Mouse (Mus musculus): ENCODE measurements around the gene Pmf1.

Pmf1 gene

DNA sequence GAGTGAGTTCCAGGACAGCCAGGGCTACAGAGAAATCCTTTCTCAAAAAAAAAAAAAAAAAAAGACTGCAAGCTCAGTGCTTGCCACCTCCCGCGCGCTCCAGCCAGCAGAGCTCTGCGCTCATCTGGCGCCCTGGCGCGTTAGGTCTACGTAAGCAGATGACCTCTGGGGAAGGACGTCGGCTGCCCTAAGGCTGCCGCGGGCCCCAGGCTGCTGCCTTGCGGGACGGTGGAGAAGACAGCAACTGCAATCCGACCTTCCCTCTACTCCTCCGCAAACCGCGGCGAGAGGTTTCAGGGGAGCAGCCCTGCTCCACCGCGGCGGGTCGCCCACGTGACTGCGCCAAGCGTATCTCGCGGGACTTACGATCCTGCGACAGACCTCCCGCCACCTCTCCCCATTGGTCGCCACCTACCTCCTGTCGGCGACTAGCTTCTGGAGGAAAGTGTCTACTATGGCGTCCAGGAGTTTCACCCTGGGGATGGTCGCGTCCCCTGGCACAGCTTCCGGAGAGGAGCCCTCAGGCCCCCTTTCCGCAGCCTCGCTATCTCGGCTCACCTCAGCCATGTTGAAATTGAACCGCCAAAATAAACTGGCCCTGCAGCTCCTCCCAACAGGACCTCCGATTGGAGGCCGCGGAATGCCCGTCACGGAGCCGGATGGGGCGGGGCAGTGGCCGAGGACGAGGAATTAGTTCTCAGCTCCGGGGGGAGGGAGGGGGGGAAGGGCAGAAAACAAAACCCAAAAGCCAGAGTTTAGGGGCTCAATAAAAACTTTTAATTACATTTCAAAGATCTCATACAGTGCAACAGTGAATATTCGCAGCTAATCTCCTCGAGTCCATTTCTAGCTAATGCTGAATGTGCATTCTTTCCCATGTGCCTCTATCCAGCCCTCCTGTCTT lies at the start of gene Pmf1:
Gene Pmf1 (minus strand): TSS at position 591 of the 904 bp plus-strand sequence.
- DNase-seq (ENCODE audit: extremely low spot score): peak; percentile 96

DNA sequence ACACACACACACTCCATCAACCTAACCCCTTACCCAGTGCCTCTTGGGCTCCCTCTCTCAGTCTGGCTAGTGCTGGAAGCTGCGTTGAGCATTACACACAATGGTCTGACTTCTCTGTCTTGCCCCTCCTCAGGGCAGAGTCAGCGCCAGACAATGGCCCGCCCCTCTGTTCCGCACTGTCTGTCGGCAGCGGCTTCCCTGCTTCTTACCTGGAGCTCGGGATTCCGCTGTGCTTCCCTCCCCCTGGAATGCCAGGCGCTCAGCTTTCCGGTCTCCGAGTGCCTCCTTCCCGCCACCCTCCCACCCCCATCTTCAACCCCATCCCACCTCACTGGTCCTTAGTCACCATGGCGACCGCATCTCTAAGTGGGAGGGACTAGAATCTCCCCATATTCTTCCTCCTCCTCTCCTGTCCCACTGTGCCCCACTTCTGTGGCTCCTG lies 48.7 kb upstream of the Pmf1 start:
- peak; percentile 39 for DNase-seq (ENCODE audit: extremely low spot score)

DNA sequence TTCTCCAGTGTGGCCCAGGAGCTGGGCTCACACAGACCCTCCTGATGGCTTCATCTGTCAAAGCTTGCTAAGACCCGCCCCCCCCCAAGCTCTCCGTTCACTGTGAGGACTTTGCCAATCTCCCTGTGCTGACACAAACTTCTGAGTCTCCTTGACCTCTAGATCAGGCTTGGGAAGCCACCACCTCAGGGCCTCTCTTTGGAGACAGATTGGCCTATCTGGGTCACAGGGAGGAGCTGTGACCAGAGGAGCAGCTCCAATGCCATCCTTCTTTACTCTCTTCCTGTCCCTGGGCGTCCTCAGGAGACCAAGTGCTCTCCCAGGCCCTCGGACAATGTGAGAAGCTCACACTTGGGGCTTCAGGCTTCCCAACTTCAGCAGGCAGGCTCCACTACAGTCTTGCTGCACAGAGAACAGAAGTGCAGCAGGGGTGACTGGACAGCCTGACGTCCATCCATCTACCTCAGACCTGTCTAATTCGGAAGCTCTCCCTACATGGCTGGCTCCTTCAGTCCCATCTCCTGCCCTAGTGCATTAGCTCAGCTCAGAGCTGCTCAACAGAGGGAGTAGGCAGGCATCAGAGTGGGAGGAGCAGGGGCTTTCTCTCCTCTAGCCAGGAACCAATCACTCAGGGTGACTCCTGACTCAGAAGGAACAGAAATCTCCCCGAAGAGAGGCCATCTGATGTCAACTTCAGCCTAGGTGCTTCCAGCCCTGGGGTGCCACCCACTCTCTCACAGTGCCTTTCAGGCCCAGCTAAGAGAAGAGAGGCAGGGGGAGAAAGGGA lies 46.8 kb upstream of the Pmf1 start:
- DNase-seq (ENCODE audit: extremely low spot score): no peak

DNA sequence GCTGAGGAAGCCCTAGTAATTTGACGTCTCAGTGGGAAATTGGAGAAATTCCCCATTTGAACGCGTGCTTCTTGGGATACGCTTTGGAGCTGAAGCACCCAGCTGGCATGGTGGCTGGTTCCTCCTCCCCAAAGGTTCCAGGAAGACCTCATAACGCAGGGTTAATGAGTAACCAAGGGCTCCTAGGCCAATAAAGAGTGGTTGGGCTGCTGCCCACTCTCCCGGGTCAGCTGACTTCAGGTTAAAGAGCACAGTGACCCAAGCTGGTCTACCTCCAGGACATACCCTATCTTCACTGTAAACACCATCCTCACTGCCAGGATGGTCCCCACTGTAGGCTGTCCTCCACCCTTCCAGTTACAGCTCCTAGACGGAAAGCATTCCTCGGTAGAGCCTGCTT lies 46.2 kb upstream of the Pmf1 start:
- no peak for DNase-seq (ENCODE audit: extremely low spot score)

DNA sequence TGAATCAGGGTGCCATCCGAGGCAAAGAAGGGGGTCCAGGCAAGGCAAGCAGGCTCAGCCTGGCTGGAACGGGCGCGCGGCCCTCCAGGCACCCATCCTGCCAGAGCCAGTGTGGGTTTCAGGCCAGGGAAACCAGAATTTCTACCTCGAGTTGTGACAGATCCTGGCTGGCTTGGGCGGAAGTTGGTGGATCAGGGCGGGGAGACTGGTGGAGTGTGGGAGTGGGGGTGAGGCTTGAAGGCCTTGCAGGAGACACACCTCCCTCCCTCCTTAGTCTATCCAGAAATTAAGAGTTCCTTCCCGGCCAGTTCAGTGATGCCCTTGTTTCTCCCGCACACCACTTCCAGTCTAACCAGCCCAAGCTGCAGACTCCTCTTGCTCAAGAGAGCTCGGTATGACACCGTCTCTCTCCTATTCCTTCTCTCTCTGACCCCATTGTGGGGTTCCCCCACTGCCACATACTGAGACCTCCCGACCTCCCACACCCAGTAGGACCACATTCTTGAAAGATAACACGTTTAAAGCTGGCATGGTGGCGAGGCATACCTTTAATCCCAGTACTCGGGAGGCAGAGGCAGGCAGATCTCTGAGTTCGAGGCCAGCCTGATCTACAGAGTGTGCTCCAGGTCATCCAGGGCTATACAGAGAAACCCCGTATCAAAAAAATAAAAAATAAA lies 45.6 kb upstream of the Pmf1 start:
- no peak for DNase-seq (ENCODE audit: extremely low spot score)

DNA sequence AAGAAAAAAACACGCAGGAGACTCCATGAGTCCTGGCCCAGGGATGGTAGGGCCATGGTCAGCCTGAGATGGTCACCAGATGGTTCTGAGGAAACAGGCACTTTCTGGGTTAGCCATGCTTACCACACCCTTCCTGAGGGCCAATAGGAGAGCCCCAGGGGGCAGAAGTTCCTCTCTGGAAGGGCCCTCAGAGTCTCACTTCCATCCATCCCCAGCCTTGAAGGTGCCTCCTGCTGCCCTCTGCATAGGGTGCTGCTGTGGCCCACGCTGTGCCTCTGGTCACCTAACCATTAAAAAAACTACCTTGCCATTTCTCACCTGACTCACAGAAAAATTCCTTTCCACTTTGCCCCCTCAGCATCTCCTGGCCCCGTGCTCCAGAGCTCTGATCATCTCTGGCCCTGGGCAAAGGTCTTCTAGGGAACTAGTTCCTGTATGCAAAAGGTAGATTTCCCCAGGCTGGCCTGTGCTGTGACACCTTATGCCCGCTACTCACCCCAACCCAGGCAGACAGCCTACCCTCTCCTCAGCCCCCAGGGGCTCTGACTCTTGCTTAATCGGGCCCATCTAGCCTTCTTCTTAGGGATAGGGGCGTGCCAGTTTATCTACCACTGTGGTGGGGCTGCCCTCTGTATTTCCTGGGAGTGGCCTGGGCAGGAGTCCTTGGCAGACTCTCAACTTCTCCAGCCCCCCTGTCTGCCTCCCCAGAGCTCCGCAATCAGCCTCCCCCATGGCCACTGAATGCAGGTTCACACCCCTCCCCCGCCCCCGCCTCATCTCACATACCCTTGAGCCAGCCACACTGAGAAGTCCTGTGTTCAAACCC lies 44.8 kb upstream of the Pmf1 start:
- DNase-seq (ENCODE audit: extremely low spot score): no peak

DNA sequence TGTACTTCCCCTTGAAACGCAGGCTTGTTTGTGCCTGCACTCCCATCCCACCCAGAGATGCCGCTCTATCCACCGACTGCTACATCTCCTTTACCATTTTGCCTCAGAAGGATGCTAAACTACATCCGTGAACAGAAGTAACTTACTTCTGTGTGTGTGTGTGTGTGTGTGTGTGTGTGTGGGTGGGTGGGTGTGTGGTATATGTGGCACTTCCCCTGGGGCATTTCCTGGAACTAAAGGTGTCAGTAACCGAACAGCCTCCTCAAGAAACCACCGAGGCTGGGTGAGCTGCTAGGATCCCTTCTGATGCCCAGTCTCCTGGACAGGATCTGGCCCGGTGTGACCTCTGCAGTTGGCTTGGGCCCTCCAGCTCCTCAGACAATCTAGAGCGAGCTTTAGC lies 43.9 kb upstream of the Pmf1 start:
- no peak for DNase-seq (ENCODE audit: extremely low spot score)

DNA sequence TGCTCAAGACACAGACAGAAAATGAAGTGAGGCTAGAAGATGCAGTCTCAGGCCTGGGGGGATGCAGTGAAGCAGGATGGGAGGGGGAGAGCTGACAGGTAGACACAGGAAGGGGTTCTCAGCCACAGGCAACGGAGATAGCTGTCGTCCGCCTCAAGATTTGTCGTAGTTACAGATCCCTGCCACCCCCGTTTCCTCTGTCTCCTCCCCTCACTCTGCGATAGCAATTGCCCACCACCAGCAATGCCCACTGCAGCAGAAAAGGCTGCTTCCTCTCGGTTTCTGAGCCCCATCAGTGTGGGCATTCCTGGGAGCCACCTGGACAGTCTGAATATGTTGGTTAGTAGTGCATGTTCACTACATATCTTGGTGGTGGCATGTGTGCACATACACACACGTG lies 43.2 kb upstream of the Pmf1 start:
- DNase-seq (ENCODE audit: extremely low spot score): no peak

DNA sequence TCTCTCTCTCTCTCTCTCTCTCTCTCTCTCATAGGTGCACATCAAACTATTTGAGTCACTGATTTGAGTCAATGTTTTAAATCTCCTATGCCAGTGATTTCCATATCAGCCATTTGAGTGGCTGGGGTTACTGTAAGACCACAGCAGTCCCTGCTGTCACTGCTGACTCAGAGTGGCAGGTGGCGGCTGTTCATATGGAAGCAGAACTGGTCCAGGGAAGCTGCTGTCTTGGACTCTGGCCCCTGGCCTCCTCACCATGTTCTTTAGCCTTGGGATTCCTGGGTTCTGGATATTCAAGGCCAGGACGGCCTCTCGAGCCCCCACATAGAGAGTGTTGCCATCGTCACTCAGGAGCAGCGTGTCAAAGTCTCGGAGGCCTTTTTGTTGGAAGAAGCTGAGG lies 42.6 kb upstream of the Pmf1 start:
- DNase-seq (ENCODE audit: extremely low spot score): no peak

DNA sequence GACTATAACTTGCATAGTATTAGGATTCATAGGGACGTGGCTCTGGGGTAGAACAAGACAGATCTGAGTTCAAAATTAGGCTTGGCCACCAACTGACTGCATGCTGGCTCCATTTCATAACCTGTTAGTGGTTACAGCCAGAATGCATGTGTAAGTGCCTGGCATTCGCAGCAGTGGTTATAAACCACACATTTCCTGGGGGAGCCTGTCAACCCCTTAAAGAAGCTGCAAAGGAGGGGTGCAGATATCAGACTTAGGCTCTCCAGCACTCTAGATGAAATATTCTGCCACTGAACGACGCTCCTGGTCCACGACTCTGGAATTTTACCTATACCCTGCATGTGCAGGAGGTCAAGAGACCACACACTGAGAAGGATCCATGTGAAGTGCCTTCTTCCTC lies 42.1 kb upstream of the Pmf1 start:
- DNase-seq (ENCODE audit: extremely low spot score): no peak

DNA sequence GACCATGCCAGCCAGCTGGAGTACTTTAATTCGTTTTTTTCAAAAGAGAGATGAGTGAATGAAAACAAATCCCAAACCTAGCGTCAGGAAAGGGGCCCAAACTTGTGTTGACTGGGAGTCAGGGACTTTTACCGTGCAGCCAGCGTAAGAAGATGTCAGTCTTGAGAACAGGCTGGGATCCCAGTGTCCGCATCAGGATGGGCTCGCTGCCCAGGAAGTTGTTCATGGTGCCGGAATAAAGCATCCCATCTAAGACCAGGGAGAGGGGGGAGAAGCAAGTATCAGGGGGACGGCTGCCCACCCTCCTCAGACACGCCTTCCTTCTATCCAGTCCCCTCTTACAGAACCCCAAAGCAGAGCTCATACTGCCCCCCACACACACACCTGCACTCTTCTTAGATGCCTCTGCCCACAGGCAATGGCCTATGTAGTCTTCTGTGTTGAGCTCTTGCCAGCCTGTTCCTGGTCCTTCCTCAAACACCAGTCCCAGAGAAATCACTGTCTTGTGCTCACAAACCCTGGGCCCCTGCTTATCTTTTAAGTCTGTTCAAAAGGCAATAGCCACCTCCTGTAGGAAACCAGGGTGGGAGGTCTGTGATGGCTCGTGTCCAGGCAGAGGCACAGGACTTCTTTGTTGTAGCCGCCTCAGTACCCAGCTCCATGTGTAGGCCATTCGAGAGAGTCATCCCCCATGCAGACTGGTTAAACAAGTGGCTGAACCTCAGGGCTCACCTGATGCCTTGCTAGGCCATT lies 40.4 kb upstream of the Pmf1 start:
- DNase-seq (ENCODE audit: extremely low spot score): no peak

DNA sequence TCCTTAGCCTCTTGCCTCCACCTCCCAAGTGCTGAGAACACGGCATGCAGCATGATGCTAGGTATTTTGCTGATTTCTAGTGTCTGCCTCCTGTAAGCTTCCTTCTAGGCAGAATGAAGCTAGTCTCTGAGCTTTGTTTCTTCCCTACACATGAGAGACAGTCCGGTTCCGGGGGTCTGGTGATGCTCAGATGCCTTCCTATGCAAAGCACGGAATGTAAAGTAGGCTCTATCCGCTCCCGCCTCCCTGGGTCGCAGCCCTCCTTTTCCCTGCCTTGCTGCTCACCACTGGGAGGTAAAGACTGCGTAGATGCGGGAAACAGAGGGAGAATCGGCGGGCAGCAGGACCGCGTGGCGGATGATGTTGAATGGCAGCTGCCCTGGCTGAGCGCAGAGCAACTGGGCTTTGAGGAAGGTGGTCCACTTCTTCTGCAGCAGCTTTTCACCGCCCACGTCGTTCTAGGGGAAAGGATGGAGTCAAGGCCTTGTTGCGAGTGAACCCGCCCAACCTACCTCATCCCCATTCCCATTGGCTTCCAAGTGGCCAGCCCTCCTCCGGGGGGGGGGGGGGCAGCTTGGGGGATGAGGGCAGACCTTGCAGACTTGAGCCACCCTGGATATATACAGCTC lies 39.4 kb upstream of the Pmf1 start:
- DNase-seq (ENCODE audit: extremely low spot score): peak; percentile 73

DNA sequence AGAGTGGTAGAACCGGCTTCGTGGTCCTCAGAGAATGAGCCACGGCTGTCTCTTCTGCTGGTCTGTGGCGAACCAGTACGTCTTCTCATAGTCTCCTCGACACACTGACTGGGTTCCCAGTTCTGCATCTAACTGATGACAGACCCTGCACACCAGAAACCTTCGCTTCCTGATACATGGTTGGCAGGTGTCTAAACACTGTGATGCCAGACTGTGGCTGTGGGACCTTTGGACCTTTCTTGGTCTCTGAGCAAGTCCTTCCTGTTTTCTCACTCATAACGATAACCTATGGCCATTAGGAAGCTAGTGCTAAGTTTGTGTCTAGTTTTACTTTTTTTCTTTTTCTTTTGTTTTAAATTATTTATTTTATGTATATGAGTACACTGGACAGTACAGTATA lies 38.3 kb upstream of the Pmf1 start:
- no peak for DNase-seq (ENCODE audit: extremely low spot score)

DNA sequence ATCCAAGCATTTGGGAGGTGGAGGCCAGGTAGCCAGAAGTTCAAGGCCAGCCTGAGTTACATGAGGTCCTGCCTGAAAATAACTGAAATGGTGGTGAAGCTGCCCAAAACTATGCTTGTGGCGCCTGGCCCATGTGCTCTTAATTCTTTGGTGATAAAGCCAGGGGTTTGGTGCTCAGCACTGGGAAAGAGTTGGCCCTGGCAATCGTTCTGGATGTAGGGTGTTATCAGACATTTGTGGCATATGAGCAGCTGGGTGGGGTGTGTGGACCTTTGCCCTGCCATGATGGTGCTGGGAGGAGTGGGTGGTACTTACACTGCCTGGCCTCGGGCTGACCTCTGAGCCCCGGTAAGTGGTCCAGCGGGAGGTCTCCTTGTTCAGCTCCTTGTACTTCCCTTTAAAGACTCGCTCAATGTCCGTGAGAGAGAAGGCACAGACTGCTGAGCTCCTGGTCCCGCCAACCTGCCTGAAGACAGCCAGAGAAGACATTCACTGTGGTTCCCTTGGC lies 37.6 kb upstream of the Pmf1 start:
- DNase-seq (ENCODE audit: extremely low spot score): no peak

DNA sequence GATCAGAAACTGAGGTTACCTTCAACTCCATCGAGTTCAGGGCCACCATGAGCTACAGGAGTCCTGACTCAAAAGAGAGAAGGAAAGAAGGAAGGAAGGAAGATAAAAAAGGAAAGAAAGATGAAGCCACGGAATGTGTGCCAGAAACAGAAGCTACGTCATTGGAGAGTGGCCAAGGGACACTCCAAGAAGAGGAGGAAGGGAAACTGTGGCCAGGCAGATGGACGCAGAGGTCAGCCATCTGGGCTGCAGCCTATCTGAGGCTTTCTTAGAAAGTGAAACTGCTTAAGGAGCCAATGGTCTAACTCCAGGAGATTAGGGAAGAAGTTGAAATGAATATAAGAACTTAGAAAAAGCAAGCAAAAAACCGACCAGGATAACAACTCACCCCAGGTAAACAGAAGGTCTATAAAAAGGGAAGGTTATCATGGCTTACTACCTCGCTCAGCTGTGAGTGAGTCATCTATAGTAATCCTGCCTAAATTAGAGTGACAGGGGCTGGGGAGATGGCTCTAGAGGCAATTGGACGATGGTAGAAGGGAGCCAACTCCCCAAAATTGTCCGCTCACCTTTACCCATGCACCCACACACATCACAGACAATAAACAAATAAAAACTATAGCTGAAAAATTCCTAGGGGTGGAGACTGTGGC lies 36.5 kb upstream of the Pmf1 start:
- DNase-seq (ENCODE audit: extremely low spot score): no peak

DNA sequence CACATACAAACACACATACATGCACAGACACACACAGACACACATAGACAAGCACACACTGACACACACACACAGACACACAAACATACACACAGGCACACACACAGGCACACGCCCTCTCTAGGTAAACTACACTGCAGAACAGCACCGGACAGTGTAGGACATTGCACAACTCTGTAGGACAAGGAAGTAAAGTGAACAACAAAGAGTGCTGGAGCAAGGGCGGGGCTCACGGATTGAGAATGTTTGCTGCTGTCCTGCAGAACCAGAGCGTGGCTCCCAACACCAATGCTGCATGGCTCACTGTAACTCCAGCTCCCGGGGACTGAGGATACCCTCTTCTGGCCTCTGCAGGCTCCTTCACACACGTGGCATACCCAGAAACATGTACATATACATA lies 32.8 kb upstream of the Pmf1 start:
- DNase-seq (ENCODE audit: extremely low spot score): no peak

DNA sequence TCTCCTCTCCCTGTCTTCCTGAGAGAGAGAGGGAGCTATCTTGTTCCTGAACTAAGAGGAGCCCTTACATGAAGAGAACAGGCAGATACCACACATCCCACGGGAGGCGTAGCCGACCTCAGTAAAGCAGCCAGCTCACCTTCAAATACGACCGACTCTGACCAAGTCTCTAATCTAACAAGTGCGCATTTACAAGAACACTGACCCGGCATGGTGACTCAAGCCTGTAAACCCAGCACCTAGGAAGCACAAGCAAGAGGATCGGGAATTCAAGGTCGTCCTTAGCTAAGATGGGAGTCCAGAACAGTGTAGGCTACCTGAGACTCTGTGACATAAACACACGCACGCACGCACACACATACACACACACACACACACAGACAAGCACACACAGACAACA lies 32.4 kb upstream of the Pmf1 start:
- DNase-seq (ENCODE audit: extremely low spot score): no peak

DNA sequence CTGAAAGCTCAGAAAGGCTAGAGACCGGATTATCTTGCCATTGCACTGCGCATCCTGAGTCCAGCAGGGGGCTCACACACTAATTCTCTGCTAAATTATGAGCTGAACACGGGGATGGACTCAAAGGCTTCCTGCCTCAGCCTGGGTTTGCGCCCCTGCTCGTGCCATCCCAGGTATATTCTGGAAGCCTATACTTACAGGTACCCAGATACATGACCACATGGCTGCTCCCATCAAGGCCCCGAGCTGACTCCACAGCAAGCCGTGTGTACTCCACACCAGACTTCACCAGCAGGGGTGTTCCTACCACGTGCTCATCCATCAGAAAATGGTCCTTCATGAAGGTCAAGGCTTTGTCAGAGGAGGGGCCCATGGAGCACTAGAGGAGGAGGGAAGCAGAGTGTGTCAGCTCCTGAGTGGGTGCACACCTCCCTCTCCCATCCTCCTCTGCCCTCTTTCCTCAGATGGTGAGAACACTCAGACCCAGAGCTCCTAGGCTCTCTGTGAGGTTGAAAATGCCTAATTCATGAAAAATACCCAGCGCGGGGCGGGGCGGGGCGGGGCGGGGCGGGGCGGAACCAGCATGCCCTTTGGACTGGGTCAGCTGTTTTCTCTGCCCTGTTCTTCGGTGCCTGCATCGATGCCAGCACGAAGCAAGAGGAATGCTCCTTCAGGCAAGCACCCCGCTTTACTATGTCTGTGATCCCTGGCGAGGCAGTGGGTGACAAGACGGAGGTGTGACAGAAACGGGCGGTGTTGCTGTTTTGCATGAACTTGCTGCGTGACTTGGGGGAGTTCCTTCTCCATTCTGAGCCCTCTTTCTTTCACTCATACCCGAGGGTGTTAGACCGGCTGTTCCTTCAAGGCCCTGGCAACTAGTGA lies 30.6 kb upstream of the Pmf1 start:
- DNase-seq (ENCODE audit: extremely low spot score): peak; percentile 52

DNA sequence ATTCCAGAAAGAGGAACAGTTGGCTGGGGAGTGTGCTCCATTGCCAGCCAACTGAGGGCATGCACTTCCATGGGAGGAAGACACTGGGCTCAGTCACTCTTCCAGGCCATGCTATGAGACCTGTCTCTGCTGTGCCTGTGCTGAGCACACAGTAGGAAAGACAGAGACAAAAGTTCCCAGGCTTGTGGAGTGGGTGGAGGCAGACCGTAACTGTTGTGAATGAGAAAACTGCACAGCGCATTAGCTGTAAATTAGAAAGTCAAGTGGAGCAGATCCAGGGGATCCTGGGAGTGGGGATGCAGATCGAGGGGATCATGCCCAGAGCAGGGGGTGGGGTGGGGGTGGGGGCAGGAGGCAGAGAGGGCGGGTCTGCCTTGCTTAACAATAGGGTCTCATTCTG lies 29.5 kb upstream of the Pmf1 start:
- no peak for DNase-seq (ENCODE audit: extremely low spot score)

Measured in embryo, embryonic 9.5 days (tissue).